Mouse (Mus musculus): ENCODE data around the gene Tpd52l1.

GRCm38 (mm10) chr10:31318491-31318890, 127.3 kb downstream of the Tpd52l1 start:
- TF ChIP-seq CTCF (IDR thresholded peaks at IDR 0.05; ENCODE audit: borderline replicate concordance, extremely low read depth, insufficient read depth, insufficient read length) (no peak), POLR2A (IDR thresholded peaks at IDR 0.05; ENCODE audit: borderline replicate concordance, extremely low read depth, insufficient read depth, insufficient read length, poor library complexity, severe bottlenecking) (no peak)

All from brain, embryonic 14.5 days (tissue).